Mouse (Mus musculus): ENCODE measurements around the gene Pigz. TPM values are rescaled to one million over a fixed set of nuclear protein-coding genes. Genes with fewer than 3 reads are reported as not detected.

Pigz gene
- 10 to 100 TPM; 14.6 to 20.9 TPM for total RNA-seq (2021)
- long read RNA-seq, experiment 1, partial matches to known transcripts, result 0 of 8 reads
- long read RNA-seq, experiment 1, other reads (novel, unspliced or antisense), result 6 of 8 reads
- long read RNA-seq, experiment 2, partial matches to known transcripts, result 0 of 5 reads
- long read RNA-seq, experiment 2, other reads (novel, unspliced or antisense), result 2 of 5 reads

DNA sequence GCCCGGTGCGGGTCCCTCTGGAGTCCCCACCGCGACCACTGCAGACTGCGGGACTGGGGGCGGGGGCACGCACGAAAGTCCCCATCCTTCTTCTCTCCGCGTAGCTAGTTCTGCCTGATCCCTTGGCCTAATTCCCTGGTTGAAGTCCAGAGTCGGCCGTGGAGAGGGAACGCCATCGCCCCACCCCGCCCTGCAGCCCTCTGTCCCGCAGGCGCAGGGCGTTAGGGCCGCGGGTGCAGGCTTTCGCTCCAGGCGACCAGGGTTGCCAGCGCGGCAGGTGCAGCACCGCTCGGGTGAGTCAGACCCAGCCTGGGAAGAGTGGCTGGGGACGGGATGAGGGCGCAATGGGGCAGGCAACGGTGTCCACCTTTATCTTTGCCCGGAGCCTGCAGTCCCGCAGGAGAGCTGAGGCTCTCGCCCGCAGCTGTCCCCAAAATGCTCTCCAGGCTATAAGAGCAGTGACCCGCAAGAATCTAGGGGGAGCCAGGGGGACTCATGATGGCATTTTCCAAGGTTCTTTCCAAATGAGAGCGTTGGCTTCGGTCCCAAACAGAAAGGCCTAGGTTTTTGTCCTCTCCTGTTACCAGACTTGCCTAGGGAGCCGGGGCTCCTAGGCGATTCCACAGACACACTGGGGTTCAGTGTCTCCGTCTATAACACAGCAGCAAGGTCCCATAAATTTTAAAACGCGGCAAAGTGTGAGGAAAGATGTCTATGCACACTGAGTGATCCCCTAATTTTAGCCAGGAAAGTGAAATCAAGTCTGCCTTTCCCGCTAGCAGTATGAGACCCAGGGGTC lies at the start of gene Pigz:
Gene Pigz, plus strand, starts transcription at position 101 of the 799 bp plus-strand sequence.
- intact Hi-C loops (cut with DNase I), result no loop called here
- DNase-seq (ENCODE audit: low spot score in 2 of 2), result peak; percentile 43 to 66

DNA sequence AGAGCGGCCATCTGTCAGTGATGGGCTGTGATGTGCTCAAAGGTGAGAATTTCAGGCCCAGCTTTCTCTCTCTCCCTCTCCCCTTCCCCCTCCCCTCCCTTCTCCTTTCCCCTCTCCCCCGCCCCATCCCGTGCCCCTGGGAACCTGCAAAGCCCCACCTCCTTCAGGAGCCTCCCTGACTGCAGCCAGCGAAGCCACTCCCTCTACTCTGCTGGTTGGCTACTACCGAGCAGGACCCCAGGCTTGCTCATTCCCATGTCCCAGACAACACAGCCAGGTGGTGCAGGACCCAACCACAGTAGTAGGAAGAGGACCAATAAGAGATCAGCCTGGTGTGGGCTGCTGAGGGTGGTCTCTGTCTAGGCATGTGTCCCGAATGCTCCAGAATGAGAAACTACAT lies 49.7 kb upstream of the Pigz start:
- intact Hi-C loops (cut with DNase I), result no loop called here
- DNase-seq (ENCODE audit: low spot score in 2 of 2), result no peak

DNA sequence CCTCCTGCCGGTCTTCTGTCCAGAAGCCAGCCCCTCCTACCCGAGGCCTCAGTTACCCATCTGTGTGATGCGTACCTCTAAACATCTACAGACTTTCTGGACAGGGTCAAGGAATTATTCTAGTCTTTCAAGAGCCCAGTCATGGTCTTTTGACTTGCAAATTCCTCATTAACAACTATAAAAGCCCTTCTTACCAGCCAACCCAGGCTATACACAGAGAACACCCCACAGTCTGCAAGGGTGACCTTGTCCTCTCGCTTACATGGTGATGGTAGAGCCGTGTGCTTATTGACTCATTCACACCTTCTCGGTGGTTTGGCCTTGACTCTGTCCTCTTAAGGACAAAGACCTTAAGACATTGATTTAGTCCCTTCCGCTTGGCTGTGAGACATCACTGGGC lies 42.7 kb upstream of the Pigz start:
- intact Hi-C loops (cut with DNase I), result no loop called here
- no peak for DNase-seq (ENCODE audit: low spot score in 2 of 2)

DNA sequence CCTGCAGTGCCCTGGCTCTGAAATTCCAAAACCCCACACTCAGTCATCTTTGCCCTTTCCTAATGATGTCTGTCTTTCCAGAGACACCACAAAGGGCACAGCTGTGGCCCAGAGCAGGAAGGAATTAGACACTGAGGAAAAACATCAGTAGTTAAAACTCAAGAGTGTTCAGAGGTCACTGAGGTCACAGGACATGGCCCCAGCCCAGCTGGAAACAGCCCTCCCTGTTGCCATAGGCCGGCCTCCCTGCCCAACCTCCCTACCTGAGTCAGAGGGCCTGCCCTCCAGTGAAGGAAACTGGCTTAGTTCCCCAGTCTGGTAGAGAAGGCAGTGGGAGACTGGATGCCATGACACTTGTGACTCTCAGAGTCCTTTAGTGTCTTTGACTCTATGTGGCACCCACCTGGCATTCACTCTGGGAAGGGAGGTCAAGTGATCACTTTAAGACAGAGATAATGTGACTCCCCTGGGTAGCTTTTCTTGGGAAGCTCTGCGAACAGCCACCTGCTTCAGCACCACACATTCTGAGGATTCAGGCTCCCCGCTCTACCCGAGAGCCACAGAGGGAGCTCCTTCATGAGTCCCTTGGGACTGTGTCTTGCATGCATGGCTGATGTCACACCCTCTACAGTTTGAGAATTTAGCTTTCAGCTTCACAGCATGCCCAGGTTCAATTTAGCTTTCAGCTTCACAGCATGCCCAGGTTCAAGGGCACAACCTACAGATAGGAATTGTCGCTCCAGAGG lies 40.1 kb upstream of the Pigz start:
- no peak for DNase-seq (ENCODE audit: low spot score in 2 of 2)
- intact Hi-C loops (cut with DNase I), result no loop called here

DNA sequence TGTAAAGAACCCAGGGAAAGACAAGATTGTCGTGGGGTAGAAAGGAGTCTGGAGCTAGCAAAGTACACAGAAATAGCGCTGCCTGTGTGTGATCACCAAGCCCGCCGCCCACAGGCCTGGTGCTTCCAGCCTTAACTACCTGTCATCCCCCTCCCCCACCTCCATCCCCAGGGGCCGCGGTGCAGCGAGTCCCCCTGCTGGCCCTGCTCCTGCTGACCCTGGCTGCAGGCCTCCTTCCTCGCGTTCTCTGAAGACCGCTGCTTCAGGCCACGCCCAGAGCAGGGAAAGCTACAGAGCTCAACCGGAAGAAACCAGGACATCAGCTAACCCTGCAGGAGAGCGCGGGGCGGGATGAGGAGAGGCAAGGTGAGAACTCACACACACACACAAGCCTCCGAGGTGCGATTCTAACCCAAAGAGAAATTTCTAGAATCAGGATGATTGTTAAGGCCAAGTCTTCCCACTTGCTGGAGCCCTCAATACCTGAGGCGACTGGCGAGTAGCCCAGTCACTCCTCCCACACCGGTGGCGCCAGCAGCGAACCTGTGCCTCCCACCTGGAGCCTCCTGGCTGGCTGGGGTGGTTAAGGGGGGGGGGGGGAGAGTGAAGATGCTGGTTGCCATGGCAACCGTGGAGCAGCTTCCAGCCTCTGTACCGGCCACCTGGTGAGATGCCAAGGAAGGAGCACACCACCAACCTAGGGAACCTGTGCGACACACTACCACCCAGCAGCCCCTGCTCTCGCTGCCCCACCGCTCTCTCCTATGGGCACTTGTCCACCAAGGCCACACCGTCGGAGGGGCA lies 36.5 kb upstream of the Pigz start:
- peak; percentile 74 to 85 for DNase-seq (ENCODE audit: low spot score in 2 of 2)
- intact Hi-C loops (cut with DNase I), result no loop called here

DNA sequence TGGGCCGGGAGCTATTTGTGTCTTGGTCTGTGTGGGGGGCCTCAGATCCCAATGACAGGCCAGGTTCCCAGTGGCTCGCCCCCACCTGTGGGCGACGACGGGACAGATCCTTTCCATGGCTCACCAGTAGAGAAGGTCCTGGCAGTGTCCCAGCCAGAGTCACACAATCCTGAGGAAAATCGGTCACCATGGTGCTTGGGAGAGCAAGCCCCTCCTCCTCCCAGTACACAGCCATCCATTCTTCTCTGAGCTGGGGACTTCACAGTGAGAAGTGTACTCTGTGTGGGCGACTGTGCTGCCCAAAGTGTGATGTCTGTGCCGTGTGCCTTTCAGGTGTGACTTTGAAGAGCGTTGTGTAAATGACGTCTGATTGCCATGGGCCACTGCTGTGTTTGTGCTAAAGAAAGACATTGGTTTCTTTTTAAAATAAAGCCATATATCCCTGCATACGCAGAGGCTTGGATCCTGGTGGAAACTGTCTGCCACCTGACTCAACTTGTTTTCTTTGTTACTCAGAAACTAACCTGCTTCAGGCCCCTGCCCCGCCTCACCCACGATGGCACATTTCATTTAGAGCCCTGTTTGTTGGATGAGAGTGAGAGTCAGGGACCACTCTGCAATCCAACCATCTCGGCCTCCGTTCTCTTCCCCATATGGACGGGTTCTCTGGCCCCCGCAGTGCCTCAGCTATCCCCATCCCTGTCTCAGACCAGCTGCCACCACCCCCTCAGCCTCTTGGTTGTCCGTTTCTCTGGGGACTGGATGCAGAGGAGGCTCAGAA lies 34.9 kb upstream of the Pigz start:
- intact Hi-C loops (cut with DNase I), result loop anchor here (1.0 kb wide), 1 partner anchor 22 kb away; no protein-coding TSS in a partner anchor

DNA sequence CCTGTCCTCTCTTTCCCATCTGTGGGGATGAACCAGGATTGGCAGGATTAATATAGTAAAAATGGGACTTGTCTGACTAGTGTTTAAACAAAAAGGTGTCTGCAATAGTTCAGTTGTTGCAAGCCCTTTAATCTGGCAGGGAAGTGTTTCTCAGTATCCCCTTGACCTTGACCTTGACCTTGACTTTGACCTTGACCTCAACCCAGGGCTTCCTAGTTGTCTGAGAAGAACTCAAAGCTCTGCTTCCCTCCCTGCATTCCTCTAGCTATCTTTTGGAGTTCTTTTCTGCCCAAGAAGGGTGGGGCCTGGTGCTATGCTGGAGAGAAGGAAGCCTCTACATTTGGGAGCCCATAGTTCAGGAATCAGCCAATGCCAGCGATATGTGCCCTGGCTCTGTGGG lies 31.8 kb upstream of the Pigz start:
- intact Hi-C loops (cut with DNase I), result no loop called here
- no peak for DNase-seq (ENCODE audit: low spot score in 2 of 2)

More for the DNA sequence above, 34.9 kb upstream of the Pigz start:
- peak; percentile 86 to 96 for DNase-seq (ENCODE audit: low spot score in 2 of 2)

DNA sequence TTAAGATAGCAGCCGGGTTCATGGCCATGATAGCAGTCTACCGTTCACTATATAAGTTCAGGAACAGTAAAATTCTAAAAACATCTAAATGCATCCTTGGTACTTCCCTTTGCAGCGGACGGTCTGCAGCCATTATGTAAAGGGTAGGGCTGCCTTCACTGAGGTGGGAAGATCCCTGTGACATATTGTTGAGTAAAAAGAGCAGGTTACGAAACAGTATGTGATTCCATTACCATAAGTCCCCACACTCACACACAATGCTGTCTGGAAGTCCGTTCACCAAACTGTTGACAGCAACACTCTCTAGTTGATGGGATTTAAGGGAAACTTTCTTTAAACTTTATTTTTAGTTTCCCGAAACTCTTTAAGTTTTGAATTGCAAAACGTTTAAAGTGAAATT lies 30.4 kb upstream of the Pigz start:
- DNase-seq (ENCODE audit: low spot score in 2 of 2), result peak in 1 of 2 experiments; percentile 68

DNA sequence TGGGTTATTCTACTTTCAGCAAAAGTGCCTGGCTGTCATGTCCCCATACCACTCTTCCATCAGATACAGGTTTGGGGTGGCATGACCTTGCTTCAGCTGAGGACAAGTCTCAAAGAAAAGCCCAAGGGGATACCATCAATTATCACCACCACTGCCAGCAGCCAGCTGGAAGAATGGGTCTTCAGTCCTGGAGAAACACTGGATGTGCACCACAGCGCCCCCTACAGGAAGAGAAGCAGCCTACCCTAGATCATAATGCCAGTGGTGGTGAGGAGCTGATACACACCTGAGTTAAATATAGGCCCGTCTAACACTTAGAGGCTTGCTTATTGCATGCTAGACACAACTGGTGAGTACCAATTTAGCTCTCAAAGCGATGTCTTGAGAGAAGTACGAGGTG lies 28.3 kb upstream of the Pigz start:
- DNase-seq (ENCODE audit: low spot score in 2 of 2), result no peak
- intact Hi-C loops (cut with DNase I), result no loop called here

More for the DNA sequence above, 30.4 kb upstream of the Pigz start:
- intact Hi-C loops (cut with DNase I), result no loop called here

DNA sequence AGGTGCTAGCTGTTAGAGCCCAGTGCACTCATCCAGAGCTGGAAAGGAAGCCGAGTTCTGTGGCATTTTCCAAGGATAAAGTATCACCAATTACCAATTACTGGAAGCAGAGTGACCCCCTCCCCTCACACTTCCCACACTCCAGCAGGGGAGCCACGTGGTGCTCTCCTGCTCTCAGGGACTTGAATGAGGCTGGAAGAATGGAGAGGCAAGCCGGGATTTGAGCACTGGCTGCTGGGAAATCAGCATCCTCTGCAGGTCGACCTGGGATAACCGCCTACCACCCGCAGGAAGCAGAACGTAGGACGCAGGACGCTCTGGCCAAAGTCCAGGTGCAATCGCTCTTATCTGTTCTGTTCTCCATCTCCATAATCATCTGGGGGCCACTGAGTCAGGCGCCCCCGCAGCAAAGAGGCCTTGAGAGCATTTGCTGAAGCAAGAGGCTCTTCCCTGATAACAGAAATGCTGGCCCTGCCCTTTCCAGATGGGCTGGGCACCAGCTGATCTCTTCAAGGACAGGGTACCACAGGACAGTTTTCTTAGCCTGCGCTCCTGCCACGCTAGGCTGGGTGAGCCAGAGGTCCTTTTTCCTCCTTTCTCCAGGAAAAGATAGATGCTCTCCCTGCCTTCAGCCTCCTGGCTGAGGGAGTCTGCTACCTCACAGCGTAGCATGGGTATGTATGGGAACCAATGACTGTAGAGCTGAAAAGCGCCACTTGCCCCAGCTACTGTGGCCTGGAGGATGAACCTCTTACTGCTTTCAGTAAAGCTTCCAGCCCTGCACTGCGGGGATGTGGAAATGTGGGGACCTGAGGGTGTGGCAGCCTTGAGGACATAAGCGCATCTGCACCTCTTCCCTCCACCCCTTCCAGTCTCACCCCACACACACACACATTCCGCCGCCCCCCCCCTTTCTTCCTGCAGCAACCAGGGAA lies 27.5 kb upstream of the Pigz start:
- no peak for DNase-seq (ENCODE audit: low spot score in 2 of 2)
- intact Hi-C loops (cut with DNase I), result no loop called here

DNA sequence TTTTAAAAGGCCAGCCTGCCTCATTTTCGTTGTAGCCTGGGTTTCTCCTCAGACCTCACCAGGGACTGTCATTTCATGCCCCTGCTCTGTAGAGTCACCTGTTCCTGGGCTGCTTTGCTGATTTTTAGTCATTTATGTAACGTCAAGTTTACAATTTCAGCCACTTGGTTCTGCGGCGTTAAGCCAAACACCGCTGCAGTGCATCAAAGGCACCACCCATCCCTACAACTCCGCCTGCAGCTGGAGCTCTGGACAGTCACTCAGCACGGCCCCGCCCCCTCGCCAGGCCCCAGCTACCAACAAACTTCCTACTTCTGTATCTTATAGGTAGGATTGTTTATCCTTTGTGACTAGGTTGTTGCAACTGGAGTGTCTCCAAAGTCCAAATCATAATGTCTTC lies 26.8 kb upstream of the Pigz start:
- peak in 1 of 2 experiments; percentile 34 for DNase-seq (ENCODE audit: low spot score in 2 of 2)
- intact Hi-C loops (cut with DNase I), result no loop called here

DNA sequence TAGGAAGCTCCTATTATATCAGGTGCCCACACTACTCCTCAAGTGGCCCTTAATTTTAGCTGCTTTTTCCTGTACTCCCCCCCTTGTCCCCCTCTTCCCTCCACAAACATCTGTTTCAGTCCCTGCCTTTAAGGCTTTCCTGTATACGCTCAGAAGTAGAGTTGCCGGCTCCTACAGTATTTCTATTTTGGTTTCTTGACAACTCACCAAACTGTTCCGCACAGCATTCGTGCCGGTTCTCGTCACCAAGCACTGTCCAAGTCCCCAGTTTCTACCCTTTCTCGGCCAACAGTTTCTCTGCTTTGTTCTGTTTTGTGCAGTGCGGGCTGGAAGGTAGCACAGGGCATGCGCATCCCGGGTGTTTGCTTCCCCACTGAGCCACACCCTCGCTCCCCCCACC lies 24.7 kb upstream of the Pigz start:
- intact Hi-C loops (cut with DNase I), result no loop called here
- peak; percentile 57 to 76 for DNase-seq (ENCODE audit: low spot score in 2 of 2)

DNA sequence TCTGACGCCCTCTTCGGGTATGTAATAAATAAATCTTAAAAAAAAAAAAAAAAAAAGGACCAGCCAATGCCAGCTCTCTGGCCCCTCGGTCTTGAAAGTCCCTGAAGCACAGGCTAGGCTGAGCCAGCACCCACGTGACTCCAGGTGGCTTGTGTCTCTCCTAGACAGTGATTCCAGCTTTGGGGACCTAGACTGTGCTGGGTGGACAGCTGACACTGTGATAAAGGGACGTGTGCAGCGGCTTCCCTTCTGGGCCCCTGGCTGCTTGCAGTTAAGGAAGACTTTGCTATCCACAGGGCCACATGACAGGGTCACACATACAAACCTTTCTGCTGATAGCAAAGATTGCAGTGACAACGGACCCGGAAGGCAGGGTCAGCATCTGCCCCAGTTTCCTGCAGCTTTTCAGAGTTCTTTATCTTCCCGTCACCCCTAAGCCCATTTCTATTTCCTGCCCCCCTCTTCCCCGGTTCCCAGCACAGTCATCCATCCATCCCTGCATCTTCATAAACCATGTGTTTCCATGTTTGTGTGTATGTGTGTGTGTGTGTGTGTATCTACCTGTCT lies 23.3 kb upstream of the Pigz start:
- intact Hi-C loops (cut with DNase I), result no loop called here
- DNase-seq (ENCODE audit: low spot score in 2 of 2), result no peak

DNA sequence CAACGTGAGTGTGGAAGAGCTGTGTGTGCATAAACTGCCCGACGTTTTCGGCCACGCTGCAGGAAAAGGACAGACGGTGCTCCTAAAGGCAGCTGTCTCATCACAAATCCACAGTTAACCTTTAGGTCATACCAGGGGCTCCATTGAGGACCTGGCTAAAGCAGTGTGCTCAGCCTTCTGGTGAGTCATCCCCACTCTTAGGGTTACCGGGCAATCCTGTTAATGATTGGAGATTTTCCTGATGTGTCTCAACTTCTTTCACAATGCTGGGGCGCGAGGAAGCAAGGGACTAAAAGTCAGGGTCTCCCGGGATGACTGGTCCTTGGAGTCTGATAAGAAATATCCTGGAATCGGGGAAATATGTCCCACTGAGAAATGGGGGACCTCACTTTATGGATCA lies 15.9 kb upstream of the Pigz start:
- intact Hi-C loops (cut with DNase I), result loop anchor here (2.0 to 5.0 kb wide), 3 partner anchors 39 to 460 kb away; partner anchors contain the start of gene Meltf
- DNase-seq (ENCODE audit: low spot score in 2 of 2), result no peak

DNA sequence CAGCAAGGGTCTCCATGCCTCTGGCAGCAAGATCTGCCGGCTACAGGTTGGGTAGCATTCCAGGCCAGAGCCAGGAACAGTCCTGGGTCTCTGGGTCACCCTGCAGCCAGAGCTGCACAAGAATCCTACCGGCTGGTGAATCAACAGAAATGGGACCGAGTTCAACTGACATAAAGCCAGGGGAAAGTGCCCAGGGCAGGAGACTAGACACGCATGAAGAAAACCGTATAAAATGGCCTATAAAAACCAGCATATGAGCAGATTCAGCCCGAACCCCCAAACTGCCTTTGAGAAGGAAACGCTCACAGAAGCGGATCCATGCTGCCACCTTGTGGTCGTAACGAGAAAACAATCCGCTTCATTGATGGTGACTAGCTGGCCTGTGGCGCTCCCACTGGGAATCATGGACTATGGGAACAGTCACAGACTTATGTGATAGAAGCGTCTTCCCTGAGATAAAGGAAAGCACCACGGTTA lies 15.4 kb upstream of the Pigz start:
- intact Hi-C loops (cut with DNase I), result loop anchor here (2.0 to 5.0 kb wide), 3 partner anchors 39 to 461 kb away; partner anchors contain the start of gene Meltf

DNA sequence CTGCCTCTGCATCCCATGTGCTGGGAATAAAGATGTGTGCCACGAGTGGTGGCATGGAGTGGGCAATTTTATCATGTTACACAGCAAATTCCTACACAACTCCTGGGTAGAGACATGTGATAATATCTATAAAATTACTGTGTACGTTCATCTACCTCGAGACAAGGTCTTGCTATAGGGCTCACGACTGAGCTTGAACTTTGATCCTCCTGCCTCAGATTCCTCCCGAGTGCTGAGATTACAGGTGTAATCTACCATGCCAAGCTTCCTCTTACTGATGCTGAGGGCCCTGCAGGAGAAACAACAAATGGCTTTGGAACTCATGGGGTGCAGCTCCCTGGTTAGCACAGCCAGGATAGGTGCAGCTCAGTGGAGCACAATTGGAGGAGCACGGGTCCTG lies 9.3 kb upstream of the Pigz start:
- DNase-seq (ENCODE audit: low spot score in 2 of 2), result no peak

More for the DNA sequence above, 15.4 kb upstream of the Pigz start:
- peak; percentile 94 to 95 for DNase-seq (ENCODE audit: low spot score in 2 of 2)

DNA sequence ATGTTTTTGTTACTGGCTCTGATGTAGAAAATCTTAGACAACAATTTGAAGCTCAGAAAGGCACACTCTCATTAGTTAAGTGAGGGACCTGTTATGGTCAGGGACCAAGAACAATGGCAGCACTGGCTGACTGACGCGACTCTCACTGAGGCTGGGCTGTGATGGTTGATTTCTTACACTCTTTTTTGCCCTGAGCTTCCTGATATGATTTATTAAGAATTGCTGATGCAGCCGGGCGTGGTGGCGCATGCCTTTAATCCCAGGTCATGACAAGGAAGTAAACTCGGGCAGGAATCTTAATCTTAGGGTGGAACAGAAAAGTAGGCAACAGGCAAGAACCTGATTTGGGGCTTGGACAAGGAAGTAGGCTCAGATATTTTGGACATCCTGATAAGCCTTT lies 7.6 kb upstream of the Pigz start:
- intact Hi-C loops (cut with DNase I), result no loop called here
- DNase-seq (ENCODE audit: low spot score in 2 of 2), result no peak

More for the DNA sequence above, 9.3 kb upstream of the Pigz start:
- intact Hi-C loops (cut with DNase I), result no loop called here

Data from left cerebral cortex, postnatal 14 days (tissue).